Comparison of ENCODE assay signal across 9 mouse cellular contexts in genomic region chr11:72023581-72023980, GRCm38 (mm10). TPM values are rescaled to one million over a fixed set of nuclear protein-coding genes. Genes with fewer than 3 reads are reported as not detected.
A peak's percentile ranks its signal among the peaks of the same experiment; 100 is the strongest.
DNase-seq lines count a peak whose midpoint lies in the region; ATAC-seq and TF ChIP-seq lines count a peak whose summit lies in the region.
"Had no signal": no experiment of that assay in that cellular context is flagged by ENCODE, and none has a peak within 500 bp of the region (broad histone marks: within the 10 kb centered on the region; RNA-seq: fewer than 3 reads in every experiment).

No protein-coding gene starts in this region.

- H3K27ac ChIP-seq in kidney, postnatal 0 days = no peak overlapping the region
- H3K27ac ChIP-seq in kidney, embryonic 14.5 days (ENCODE audit: low read depth, low read length) = no peak overlapping the region
- no peak overlapping the region for H3K27ac ChIP-seq in hindbrain, postnatal 0 days

- no peaks in the 10 kb centered on the region for H3K27me3 ChIP-seq in kidney, postnatal 0 days (ENCODE audit: insufficient read depth, low read length)
- no peaks in the 10 kb centered on the region; the same call in 1 of the 2 replicates for H3K27me3 ChIP-seq in kidney, embryonic 14.5 days (ENCODE audit: control insufficient read depth, insufficient read depth, low read length)
- H3K27me3 ChIP-seq in hindbrain, postnatal 0 days (ENCODE audit: insufficient read depth, low read length) = no peaks in the 10 kb centered on the region

- WGBS in kidney, postnatal 0 days = 21% methylated on average over 10 of the region's 10 CpGs
- WGBS in kidney, embryonic 14.5 days = 26% methylated on average over 9 of the region's 10 CpGs
- WGBS in hindbrain, postnatal 0 days = 24% methylated on average over 8 of the region's 10 CpGs

- ATAC-seq in CD4-positive, CD25-positive, alpha-beta regulatory T cell, adult 4 months = no peak
- ATAC-seq in kidney, postnatal 0 days (replicated peaks; ENCODE audit: low FRiP score, low read depth) = no peak
- ATAC-seq in kidney, embryonic 14.5 days (ENCODE audit: low FRiP score, low TSS enrichment) = no peak
- ATAC-seq in hindbrain, postnatal 0 days = no peak

- no peak overlapping the region for H3K9ac ChIP-seq in kidney, postnatal 0 days (ENCODE audit: low read depth, low read length)
- H3K9ac ChIP-seq in kidney, embryonic 14.5 days (ENCODE audit: low read depth, low read length) = no peak overlapping the region
- H3K9ac ChIP-seq in hindbrain, postnatal 0 days (replicated peaks; ENCODE audit: low read length) = no peak overlapping the region

- DNase-seq in CD4-positive, CD25-positive, alpha-beta regulatory T cell, adult 2 months (ENCODE audit: low read depth, low spot score) = peak; percentile 55
- DNase-seq in kidney, postnatal 0 days (ENCODE audit: low spot score) = peak; percentile 45
- DNase-seq in CD4-positive helper T cell, adult 2 months (ENCODE audit: low read depth, low spot score) = peak; percentile 38
- DNase-seq in hindbrain, postnatal 0 days (ENCODE audit: low spot score) = peak; percentile 55
- DNase-seq in frontal cortex, postnatal 25 days (ENCODE audit: low spot score in 2 of 2) = no peak
- no peak for DNase-seq in spleen, postnatal 4 days (ENCODE audit: low spot score in 2 of 2)

- H3K36me3 ChIP-seq in kidney, postnatal 0 days (ENCODE audit: insufficient read depth, low read length) = no peaks in the 10 kb centered on the region
- no peaks in the 10 kb centered on the region for H3K36me3 ChIP-seq in kidney, embryonic 14.5 days (ENCODE audit: control insufficient read depth, insufficient read depth, low read length)
- no peaks in the 10 kb centered on the region for H3K36me3 ChIP-seq in hindbrain, postnatal 0 days (ENCODE audit: insufficient read depth, low read length)

- no peak overlapping the region for H3K4me3 ChIP-seq in kidney, postnatal 0 days (replicated peaks; ENCODE audit: low read depth, low read length)
- no peak overlapping the region for H3K4me3 ChIP-seq in kidney, embryonic 14.5 days (ENCODE audit: low read length)
- H3K4me3 ChIP-seq in hindbrain, postnatal 0 days (ENCODE audit: low read length) = no peak overlapping the region

- no peaks in the 10 kb centered on the region for H3K9me3 ChIP-seq in kidney, postnatal 0 days (replicated peaks; ENCODE audit: low read length)
- H3K9me3 ChIP-seq in kidney, embryonic 14.5 days (ENCODE audit: control insufficient read depth, low read length) = no peaks in the 10 kb centered on the region
- H3K9me3 ChIP-seq in hindbrain, postnatal 0 days (ENCODE audit: low read length) = no peaks in the 10 kb centered on the region

- no peaks in the 10 kb centered on the region for H3K4me1 ChIP-seq in kidney, postnatal 0 days (replicated peaks; ENCODE audit: insufficient read depth, low read length)
- H3K4me1 ChIP-seq in kidney, embryonic 14.5 days (ENCODE audit: control insufficient read depth, insufficient read depth, low read length) = no peaks in the 10 kb centered on the region
- no peaks in the 10 kb centered on the region; the same call in 1 of the 2 replicates for H3K4me1 ChIP-seq in hindbrain, postnatal 0 days (ENCODE audit: insufficient read depth, low read length)

- TF ChIP-seq CTCF in kidney, postnatal 0 days (IDR thresholded peaks at IDR 0.05; ENCODE audit: low read depth) = peak; percentile 64
- peak; percentile 67 for TF ChIP-seq CTCF in hindbrain, postnatal 0 days (IDR thresholded peaks at IDR 0.05; ENCODE audit: low read depth)

- no peak overlapping the region for H3K4me2 ChIP-seq in kidney, postnatal 0 days (ENCODE audit: low read length)
- H3K4me2 ChIP-seq in kidney, embryonic 14.5 days (replicated peaks; ENCODE audit: low read depth, low read length) = no peak overlapping the region
- no peak overlapping the region for H3K4me2 ChIP-seq in hindbrain, postnatal 0 days (ENCODE audit: low read depth, low read length)
- H3K4me2 ChIP-seq: heart, embryonic 11.5 days had no signal

RNA-seq across cellular contexts. Expression of gene Aipl1, which starts 13.7 kb away (rescaled TPM):
- polyA plus RNA-seq in CD4-positive, CD25-positive, alpha-beta regulatory T cell, adult 4 months (2017; shearing (Covaris generic)) = not detected
- polyA plus RNA-seq in kidney, postnatal 0 days (2015; fragmentation: Nextera tagmentation; extraction: Ambion mirVana) = 0.38 and 0.41 TPM in 2 replicates
- polyA plus RNA-seq in kidney, embryonic 14.5 days (2014; fragmentation: Nextera tagmentation; extraction: Ambion mirVana) = 0.09 and 0.24 TPM in 2 replicates
- total RNA-seq in hindbrain, postnatal 0 days (2014; rRNA removed) = 0.07 TPM in 1 of 2 replicates, not detected in the other
- 0.34 and 0.42 TPM in 2 replicates for polyA plus RNA-seq in hindbrain, postnatal 0 days (2015; fragmentation: Nextera tagmentation; extraction: Ambion mirVana)

RNA-seq across cellular contexts. Expression of gene Pimreg, which starts 18.3 kb away (rescaled TPM):
- 1 to 10 TPM; 1.8 to 5.1 TPM for polyA plus RNA-seq in CD4-positive, CD25-positive, alpha-beta regulatory T cell, adult 4 months (2017; shearing (Covaris generic))
- polyA plus RNA-seq in kidney, postnatal 0 days (2015; fragmentation: Nextera tagmentation; extraction: Ambion mirVana) = 54.8 and 58.1 TPM in 2 replicates
- polyA plus RNA-seq in kidney, embryonic 14.5 days (2014; fragmentation: Nextera tagmentation; extraction: Ambion mirVana) = 140 and 144 TPM in 2 replicates
- 18.7 and 22.8 TPM in 2 replicates for total RNA-seq in hindbrain, postnatal 0 days (2014; rRNA removed)
- 23.9 and 27.8 TPM in 2 replicates for polyA plus RNA-seq in hindbrain, postnatal 0 days (2015; fragmentation: Nextera tagmentation; extraction: Ambion mirVana)

Comparison
In these comparisons a context has a peak if more than half of its experiments do, and no peak if none do; other contexts are left out.
1. DNase-seq: peak in CD4-positive, CD25-positive, alpha-beta regulatory T cell, adult 2 months (single experiment), kidney, postnatal 0 days (single experiment), CD4-positive helper T cell, adult 2 months (single experiment) and hindbrain, postnatal 0 days (single experiment); none in frontal cortex, postnatal 25 days (0 of 2) and spleen, postnatal 4 days (0 of 2).